Mouse (Mus musculus) large intestine, adult 2 months (tissue): Measurements from ENCODE around the gene Etv6. TPM values are rescaled to one million over a fixed set of nuclear protein-coding genes. Genes with fewer than 3 reads are reported as not detected.

Experiments used
- DNase-seq: peaks from one replicate; pipeline ENCODE4 v3.0.0-alpha.2; 2012; ENCODE audit warnings: low read depth, low spot score
- WGBS: fragments of 180-500 bp; shearing (Covaris S2); methylation state at CpG from one replicate; pipeline ENCODE4 v1.1.7; 2018; 5-methylcytosine and 5-hydroxymethylcytosine counted together
- polyA plus RNA-seq: library from polyadenylated mRNA; depleted of rRNA; stranded (reverse); fragments of >200 nt; gene quantifications from 2 replicates; pipeline ENCODE4 v1.2.3, GENCODE M21; 2012; rRNA removed

Etv6 gene
- polyA plus RNA-seq, 1 experiment: 15.4 TPM

GRCm38 (mm10) chr6:134262911-134263607, 227.6 kb downstream of the Etv6 start:
- no peak for DNase-seq
- WGBS: 27% methylated on average over 6 of the region's 6 CpGs

- WGBS: 74% methylated on average over 2 of the region's 2 CpGs
- DNase-seq: no peak
Measured at GRCm38 (mm10) chr6:134273884-134274283, 238.4 kb downstream of the Etv6 start.

GRCm38 (mm10) chr6:134276954-134277353, 241.5 kb downstream of the Etv6 start:
- DNase-seq: no peak
- WGBS: 75% methylated on average over 2 of the region's 2 CpGs

DNA sequence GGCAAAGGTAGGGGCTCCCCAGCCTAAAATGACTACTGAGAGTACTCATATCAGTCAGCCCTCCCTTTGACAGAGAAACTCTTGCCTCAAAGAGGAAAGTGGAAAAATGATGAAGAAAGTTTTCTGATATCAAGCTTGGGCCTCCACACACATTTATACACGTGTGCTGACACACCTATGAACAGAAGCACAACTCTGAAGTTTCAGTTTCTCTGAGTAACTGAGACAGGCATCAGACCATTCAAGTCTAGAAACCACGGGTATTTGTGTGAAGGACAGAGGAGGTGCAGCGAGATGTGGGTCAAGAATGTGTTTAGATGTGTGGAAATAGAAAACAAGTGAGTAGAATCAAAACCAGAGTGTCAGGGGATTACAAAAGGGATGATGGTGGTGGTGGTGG, 246.6 kb downstream of the Etv6 start:
- no peak for DNase-seq
- 69% methylated on average over 3 of the region's 3 CpGs for WGBS

DNA sequence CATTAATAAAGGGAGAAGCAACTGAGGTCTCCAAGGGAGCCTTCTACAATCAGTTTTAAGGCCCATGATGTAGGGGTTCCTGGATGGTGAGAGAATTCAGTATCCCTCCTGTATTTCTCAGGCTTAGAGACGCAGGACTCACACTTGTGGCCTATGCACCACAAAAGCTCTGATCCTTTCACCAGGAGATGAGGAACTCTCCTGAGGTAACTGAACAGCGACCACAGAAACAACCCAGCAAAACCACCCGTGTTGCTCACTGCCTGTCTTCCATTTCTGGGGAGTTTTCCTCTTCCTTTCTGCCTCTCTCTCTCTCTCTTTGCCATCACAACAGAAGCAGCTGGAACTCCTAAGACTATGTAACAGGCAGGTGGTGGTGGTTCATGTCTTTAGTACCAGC, 256.3 kb downstream of the Etv6 start:
- 85% methylated on average over 3 of the region's 3 CpGs for WGBS
- DNase-seq: no peak

- DNase-seq: no peak
- WGBS: 36% methylated on average over 5 of the region's 5 CpGs
Measured at GRCm38 (mm10) chr6:134292404-134292803, 256.9 kb downstream of the Etv6 start.

DNA sequence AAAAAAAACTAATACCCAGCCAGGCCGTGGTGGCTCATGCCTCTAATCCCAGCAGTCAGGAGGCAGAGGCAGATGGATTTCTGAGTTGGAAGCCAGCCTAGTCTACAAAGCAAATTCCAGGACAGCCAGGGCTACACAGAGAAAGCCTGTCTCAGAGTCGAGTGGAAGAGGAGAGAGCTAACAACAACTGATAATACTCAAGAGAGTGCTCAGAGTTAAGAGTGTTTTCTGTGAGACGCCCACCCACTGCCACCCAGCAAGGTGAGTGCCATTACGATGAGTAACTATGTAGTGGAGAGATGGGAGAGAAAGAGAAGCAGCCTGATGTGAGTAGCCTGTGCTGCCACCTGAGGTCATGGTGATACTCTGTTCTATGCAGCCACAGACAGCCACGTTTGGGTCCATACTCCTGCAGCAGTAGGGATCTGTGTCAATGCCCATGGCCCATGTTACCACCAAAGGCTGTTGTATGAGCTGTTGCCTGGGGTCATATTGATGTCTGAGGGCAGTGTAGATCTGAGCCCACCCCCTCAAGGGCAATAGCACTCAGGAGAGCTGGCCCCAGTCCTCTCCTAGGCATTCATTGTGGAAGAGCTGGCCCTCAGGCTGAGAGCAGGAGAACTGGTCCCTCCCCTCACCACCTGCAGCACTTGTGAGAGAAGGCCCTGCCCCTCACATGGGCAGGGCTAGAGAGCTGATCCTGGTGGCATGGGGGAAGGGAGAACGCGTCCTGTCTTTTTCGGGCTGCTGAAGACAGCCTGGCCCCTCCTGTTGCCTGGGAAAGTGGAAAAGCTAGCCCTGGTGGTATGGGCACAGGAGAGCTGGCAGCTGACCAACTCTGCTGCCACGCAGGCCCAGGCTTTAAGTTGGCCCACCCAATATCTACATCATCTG, 258.4 kb downstream of the Etv6 start:
- 38% methylated on average over 9 of the region's 9 CpGs for WGBS
- no peak for DNase-seq

DNA sequence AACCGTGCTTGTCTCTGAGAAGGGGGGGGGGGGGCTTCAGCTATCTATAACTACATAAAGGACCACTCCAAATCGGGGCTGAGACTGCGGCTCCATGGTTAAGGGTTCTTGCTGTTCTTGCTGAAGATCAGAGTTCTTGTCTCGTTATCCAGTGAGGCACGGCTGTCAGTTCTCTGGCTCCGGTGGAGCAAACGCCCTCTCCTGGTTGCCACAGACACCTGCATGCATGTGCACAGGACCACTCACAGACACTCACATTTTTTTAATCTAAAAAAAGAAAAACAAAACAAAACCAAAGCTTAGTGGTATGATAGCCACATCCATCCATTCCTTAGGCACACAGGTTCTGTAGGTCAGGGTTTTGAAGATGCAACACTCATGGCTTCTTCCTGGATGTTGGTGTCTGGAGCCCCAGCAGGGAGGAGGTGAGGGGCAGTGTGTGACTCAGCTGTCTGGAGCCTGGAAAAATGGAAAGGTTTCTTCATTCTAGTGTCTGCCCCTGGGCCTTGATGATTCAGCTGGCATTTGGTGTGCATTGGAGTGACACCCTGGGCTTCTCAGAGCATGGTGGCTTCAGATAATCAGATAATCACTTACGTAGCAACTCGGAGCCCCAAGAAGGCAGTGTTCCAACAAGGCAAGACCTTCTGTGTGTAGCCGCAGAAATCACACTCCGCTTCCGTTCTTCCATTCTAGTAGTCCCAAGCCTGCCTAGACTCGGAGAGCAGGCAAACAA, 262.6 kb downstream of the Etv6 start:
- 84% methylated on average over 13 of the region's 13 CpGs for WGBS
- no peak for DNase-seq

GRCm38 (mm10) chr6:134301951-134302350, 266.5 kb downstream of the Etv6 start:
- 91% methylated on average over 1 of the region's 1 CpGs for WGBS

DNA sequence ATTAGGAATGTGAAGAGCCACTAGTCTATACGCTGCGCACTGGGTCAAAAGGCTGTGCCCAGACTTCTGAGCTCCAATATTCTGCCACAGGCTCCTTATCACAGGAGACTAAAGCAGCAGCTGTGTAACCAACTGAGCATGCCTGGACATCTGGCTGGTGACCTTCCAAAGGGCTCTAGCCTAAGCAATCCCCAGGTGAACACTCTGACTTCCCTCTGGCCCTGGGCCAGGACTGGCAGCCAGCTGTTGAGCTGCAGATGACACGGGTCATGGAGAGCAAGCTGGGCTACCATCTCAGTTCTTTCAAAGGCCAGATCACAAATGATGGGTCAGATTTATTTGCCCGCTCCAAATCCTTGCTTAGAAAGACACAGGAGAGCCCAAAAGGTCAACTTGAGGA, 275.8 kb downstream of the Etv6 start:
- 74% methylated on average over 4 of the region's 4 CpGs for WGBS
- no peak for DNase-seq

More at GRCm38 (mm10) chr6:134301951-134302350, 266.5 kb downstream of the Etv6 start:
- DNase-seq: no peak

GRCm38 (mm10) chr6:134312571-134312970, 277.1 kb downstream of the Etv6 start:
- no peak for DNase-seq
- WGBS: 92% methylated on average over 8 of the region's 8 CpGs

DNA sequence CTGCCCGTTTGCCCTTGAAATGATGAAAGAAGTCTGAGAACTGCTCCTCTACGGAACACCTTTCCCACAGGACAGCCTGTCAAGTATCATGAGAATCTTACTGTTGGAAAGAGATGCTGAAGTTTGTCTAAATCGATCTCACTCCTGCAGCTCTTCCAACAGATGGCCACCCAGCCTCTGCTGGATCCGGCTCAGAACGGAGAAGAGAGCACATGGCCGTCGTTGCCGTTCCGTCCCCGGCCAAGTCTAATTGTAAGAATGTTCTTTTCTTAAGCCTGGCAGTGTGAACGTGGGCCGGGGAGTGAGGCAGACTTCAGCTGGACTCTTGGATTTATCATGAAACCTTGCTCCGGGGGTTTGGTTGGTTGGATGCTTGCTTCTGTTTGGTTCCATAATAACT, 281.9 kb downstream of the Etv6 start:
- 89% methylated on average over 13 of the region's 13 CpGs for WGBS

More for the DNA sequence above, 281.9 kb downstream of the Etv6 start:
- no peak for DNase-seq

Other genes starting within 250 kb of the Etv6 start
- not detected in 2 replicates for gene Kap, start 181.9 kb upstream of the Etv6 start, polyA plus RNA-seq